Mouse (Mus musculus) kidney, adult 18-20 months (tissue): ENCODE measurements at regions not wholly inside any gene's neighbourhood (a gene's known extent, or its start where the extent isn't known, plus 50 kb on each side); places are given as distances from the start of the nearest gene placed in this dataset.
A peak's percentile ranks its signal among the peaks of the same experiment; 100 is the strongest.

Source experiments
- DNase-seq: peaks from one replicate; pipeline ENCODE4 v3.0.0; 2021

GRCm38 (mm10) chr6:31109604-31110003 lies 150.7 kb upstream of the Klf14 start:
- DNase-seq: no peak

- DNase-seq: no peak
Observed at GRCm38 (mm10) chr6:31112293-31113077, 153.6 kb upstream of the Klf14 start.

GRCm38 (mm10) chr6:31113558-31114326 lies 154.9 kb upstream of the Klf14 start:
- peak; percentile 65 for DNase-seq

GRCm38 (mm10) chr6:31114336-31115335 lies 155.8 kb upstream of the Klf14 start:
- no peak for DNase-seq

DNA sequence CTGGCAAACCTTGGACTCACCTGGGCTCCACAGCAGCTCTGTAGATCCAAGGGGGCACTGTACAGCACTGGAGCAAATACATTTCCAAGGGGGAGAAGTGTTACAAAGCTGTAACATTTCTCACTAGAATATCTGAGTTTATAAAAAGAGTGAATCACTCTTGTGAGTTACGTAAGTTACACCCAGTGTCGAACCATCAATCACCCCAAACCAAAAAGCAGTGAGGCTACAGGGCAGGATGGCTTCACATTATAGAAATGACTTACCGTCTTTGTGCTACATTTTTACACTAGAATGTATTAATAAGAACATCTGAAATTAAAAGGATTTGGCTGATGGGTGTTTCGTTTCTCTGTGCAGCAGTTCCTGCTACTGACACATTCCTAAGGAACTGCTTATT lies 156.7 kb upstream of the Klf14 start:
- DNase-seq: no peak

GRCm38 (mm10) chr6:31116365-31116764 lies 157.5 kb upstream of the Klf14 start:
- no peak for DNase-seq

- DNase-seq: no peak
Observed at GRCm38 (mm10) chr6:31117666-31118065, 158.8 kb upstream of the Klf14 start.

GRCm38 (mm10) chr6:31121008-31121407 lies 162.1 kb upstream of the Klf14 start:
- no peak for DNase-seq

- no peak for DNase-seq
Observed at GRCm38 (mm10) chr6:31122895-31123294, 164.0 kb upstream of the Klf14 start.

GRCm38 (mm10) chr6:31123342-31123990 lies 164.6 kb upstream of the Klf14 start:
- no peak for DNase-seq

DNA sequence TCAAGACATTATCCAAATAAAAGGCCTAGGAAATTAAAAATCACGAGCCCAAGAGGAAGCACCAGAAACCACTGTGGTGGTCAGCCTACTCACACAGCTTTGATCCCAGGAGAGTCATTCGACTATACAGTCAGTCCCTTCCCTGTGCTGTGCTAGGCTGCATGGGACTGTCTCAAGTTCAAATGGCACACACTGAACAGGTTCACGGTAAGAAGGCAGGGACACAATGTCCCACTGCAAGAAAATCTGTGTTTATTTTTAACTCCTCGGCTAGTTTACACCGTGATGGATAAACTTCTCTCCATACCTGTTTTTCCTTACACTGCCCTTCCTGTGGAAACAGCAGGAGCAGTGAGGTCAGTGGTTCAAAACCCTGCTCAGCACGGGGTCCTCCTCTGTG lies 165.2 kb upstream of the Klf14 start:
- DNase-seq: no peak

DNA sequence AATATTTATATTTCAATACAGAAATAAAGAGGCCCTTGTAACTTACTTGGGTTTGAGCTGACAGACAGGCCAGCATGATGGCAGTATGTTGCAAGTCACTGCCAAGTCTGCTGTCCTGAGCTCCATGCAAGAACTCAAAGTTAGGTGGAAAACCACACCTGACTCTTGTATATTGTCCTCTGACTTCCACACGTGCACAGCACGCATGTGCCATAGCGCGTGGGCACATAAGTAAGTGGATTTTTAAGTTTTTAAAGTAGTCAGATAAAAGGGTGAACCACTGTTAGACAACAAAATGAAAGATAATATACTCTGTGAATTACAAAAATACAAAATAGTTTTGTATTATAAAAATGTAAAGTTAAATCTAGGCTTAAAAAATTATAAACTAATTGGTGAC lies 166.0 kb upstream of the Klf14 start:
- DNase-seq: no peak

DNA sequence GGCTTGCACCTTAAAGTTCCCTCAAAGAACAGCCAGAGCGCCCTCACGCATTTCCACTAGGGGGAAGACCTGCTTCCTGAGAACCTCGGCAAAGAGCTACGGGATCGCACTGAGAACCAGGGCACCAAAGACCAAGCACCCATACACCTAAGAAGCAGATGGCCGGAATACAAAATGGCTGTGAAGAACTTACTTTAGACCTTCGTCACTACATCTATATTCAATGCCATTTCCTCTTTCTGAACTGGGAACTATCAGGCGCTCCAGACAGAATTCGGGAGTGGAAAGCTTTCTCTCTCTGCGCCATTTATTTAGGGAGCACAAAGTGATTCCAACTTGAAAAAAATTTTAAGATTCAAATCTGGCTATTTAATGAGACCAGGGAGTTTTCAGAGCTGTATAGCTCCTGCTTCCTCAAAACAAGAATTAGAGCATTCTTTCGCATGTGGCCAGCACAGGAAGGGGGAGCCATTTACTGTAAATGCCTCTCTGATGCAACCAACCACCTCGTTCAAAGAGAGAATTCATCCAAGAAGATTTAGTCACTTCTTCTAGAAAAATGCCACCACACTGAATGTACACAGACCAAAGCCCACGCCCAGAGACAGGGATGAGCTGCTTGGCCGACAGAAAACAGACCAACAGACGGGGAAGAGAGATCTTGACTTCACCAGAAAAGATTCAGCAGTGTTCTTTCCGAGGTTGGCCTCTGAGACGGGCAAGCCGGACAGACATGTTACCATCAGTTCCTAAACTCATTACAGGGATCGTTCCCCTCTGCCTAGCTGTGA lies 166.6 kb upstream of the Klf14 start:
- no peak for DNase-seq

DNA sequence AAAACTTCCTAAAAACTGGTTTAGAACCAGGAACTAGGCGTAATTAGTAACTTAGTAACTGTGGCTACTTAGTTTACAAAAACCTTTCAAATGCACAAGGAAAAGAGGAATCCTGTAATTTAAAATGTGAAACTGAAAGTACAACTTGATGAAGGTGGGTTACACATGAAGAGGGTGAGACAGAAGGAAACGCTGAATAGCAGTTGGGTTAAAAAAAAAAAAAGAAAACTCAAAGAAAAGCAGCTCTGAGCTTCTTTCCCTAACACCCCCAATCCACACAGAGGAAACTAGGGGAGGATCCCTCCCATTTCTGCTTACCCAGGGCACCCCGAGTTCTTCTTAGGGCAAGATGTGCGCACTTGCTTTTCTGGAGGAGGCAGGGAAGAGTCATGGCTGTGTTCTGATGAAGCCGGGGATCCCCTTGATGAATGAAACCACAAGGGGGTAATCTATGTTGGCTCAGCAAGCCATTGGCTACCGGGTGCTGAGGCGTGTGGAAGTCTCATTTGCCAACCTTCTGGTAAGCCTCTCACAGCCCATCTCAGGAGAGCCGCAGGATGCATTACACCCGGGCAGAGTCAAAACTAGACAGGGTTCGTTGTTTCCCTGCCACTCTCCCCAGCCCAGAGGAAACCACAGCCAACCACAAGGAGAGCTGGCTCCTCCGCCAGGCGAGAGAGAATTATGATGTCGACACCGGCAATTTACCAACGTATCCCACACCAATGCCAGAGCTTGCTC lies 167.4 kb upstream of the Klf14 start:
- DNase-seq: no peak

GRCm38 (mm10) chr6:31129170-31129569 lies 170.3 kb upstream of the Klf14 start:
- no peak for DNase-seq

GRCm38 (mm10) chr6:31129987-31130386 lies 171.1 kb upstream of the Klf14 start:
- no peak for DNase-seq

- no peak for DNase-seq
Observed at GRCm38 (mm10) chr6:31130522-31130921, 171.6 kb upstream of the Klf14 start.

- peak; percentile 59 for DNase-seq
Observed at GRCm38 (mm10) chr6:31131716-31132115, 172.8 kb upstream of the Klf14 start.

DNA sequence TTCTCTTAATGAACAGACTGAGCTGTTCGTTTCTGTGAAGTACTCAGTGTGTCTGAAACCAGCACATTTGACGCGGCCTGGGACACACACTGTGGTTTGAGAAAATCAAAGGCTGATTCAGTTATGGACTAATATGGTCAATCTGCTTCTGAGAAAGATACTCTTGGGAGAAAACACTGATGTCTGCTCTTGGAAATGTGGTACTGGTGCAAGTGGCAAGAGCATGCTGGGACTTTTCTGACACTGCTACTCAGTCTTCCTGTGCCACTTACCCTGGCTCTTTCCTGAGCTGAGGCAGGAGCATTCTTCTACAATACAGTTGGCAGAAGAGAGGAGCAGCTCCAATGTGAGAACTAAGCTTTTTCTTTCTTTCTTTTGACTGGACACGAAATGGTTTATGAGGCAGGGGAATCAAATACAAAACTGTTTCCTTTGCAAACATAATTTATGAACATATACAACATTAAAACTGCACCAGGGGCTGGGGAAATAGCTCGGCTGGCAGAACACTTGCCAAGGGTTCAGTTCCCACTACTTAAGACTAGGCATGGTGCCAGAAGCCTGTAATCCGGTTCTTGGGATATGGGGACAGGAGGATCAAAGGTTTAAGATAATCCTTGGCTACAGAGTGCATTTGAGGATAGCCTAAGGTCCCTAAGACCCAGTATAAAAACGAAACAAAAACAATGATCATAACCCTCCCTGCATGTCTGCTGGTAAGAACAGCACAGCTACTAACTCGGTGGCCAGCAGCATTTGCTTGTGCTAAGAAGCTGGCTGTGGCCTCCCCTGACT lies 173.7 kb upstream of the Klf14 start:
- DNase-seq: no peak
